30 mouse cellular contexts compared by ENCODE assay signal in genomic region chr5:100213901-100214300, GRCm38 (mm10). TPM values are rescaled to one million over a fixed set of nuclear protein-coding genes. Genes with fewer than 3 reads are reported as not detected.
DNase-seq lines count a peak whose midpoint lies in the region; ATAC-seq and TF ChIP-seq lines count a peak whose summit lies in the region.
"Had no signal": no experiment of that assay in that cellular context is flagged by ENCODE, and none has a peak within 500 bp of the region (broad histone marks: within the 10 kb centered on the region; RNA-seq: fewer than 3 reads in every experiment).

No protein-coding gene starts in this region.

- no peaks in the 10 kb centered on the region for H3K4me1 ChIP-seq in hindbrain, postnatal 0 days (ENCODE audit: insufficient read depth, low read length)
- no peaks in the 10 kb centered on the region for H3K4me1 ChIP-seq in hindbrain, embryonic 12.5 days
- peaks cover 3 to 12% of the 10 kb centered on the region in 2 experiments; a peak in 3 of 4 replicates for H3K4me1 ChIP-seq in ES-E14 (ENCODE audit: control insufficient read depth in 2 of 2, insufficient read depth in 2 of 2, low read length in 2 of 2, poor library complexity in 1 of 2)
- peaks cover 22% of the 10 kb centered on the region for H3K4me1 ChIP-seq in embryonic facial prominence, embryonic 10.5 days
- H3K4me1 ChIP-seq: hindbrain, embryonic 15.5 days had no signal

- no peak overlapping the region for H3K4me2 ChIP-seq in hindbrain, postnatal 0 days (ENCODE audit: low read depth, low read length)
- no peak overlapping the region for H3K4me2 ChIP-seq in hindbrain, embryonic 12.5 days (replicated peaks)
- H3K4me2 ChIP-seq: forebrain, embryonic 13.5 days; hindbrain, embryonic 15.5 days; intestine, embryonic 15.5 days had no signal

- peak; percentile 48; the same call in 1 of the 2 replicates for ATAC-seq in hindbrain, postnatal 0 days
- no peak for ATAC-seq in hindbrain, embryonic 12.5 days (ENCODE audit: low FRiP score)
- ATAC-seq: activated CD4-positive, CD25-positive, alpha-beta regulatory T cell, adult 4 months; CD4-positive, CD25-positive, alpha-beta regulatory T cell, adult 4 months; forebrain, embryonic 13.5 days; forebrain, embryonic 16.5 days; intestine, embryonic 15.5 days; Patski had no signal

- DNase-seq in hindbrain, postnatal 0 days (ENCODE audit: low spot score): no peak
- peak; percentile 76 for DNase-seq in ES-CJ7 (ENCODE audit: low read depth, low spot score)
- peak; percentile 40 for DNase-seq in ES-E14 (ENCODE audit: low read depth, low spot score)
- no peak for DNase-seq in gastrocnemius, postnatal 4 days (ENCODE audit: low spot score in 2 of 2)
- no peak for DNase-seq in embryonic facial prominence, embryonic 10.5 days (ENCODE audit: low spot score)
- DNase-seq: adrenal gland, adult 8-10 months; adrenal gland, postnatal 25 days; cerebellum, adult 11-12 months; cerebellum, adult 8-10 months; cerebellum, postnatal 10 days; cerebellum, postnatal 36 days; embryo, embryonic 11 days; gastrocnemius, adult 2 months; gastrocnemius, postnatal 14 days; heart, adult 2 months; heart, postnatal 14 days; heart, postnatal 4 days; kidney, adult 11 months had no signal

- H3K27me3 ChIP-seq in hindbrain, postnatal 0 days (ENCODE audit: insufficient read depth, low read length): no peaks in the 10 kb centered on the region
- no peaks in the 10 kb centered on the region for H3K27me3 ChIP-seq in hindbrain, embryonic 12.5 days
- no peaks in the 10 kb centered on the region for H3K27me3 ChIP-seq in embryonic facial prominence, embryonic 10.5 days (replicated peaks; ENCODE audit: low read depth, poor library complexity, severe bottlenecking)
- H3K27me3 ChIP-seq: forebrain, embryonic 13.5 days; hindbrain, embryonic 15.5 days; intestine, embryonic 15.5 days had no signal

- WGBS in hindbrain, postnatal 0 days: 44% methylated on average over 8 of the region's 8 CpGs
- 51% methylated on average over 8 of the region's 8 CpGs for WGBS in hindbrain, embryonic 12.5 days
- WGBS in embryonic facial prominence, embryonic 10.5 days: 78% methylated on average over 8 of the region's 8 CpGs

- no peaks in the 10 kb centered on the region for H3K36me3 ChIP-seq in hindbrain, postnatal 0 days (ENCODE audit: insufficient read depth, low read length)
- no peaks in the 10 kb centered on the region for H3K36me3 ChIP-seq in hindbrain, embryonic 12.5 days
- no peaks in the 10 kb centered on the region for H3K36me3 ChIP-seq in ES-E14 (ENCODE audit: control insufficient read depth, insufficient read depth, low read length, poor library complexity, severe bottlenecking)
- no peaks in the 10 kb centered on the region for H3K36me3 ChIP-seq in embryonic facial prominence, embryonic 10.5 days (replicated peaks)
- H3K36me3 ChIP-seq: forebrain, embryonic 10.5 days; G1E; heart, embryonic 12.5 days; hindbrain, embryonic 15.5 days; intestine, embryonic 15.5 days had no signal

- in situ Hi-C loops in ES-E14 (cut with MboI; ENCODE audit: low sequenced_read_pairs in 2 of 2, unreplicated experiment in 2 of 2): no loop called here

- H3K4me3 ChIP-seq in hindbrain, postnatal 0 days (ENCODE audit: low read length): no peak overlapping the region
- H3K4me3 ChIP-seq in hindbrain, embryonic 12.5 days: no peak overlapping the region
- no peak overlapping the region for H3K4me3 ChIP-seq in ES-E14 (ENCODE audit: insufficient read depth in 1 of 2, low read depth in 1 of 2, low read length in 2 of 2, poor library complexity in 1 of 2, severe bottlenecking in 1 of 2)
- H3K4me3 ChIP-seq in embryonic facial prominence, embryonic 10.5 days: no peak overlapping the region
- H3K4me3 ChIP-seq: forebrain, embryonic 10.5 days; forebrain, embryonic 13.5 days; gastrocnemius, adult 2 months; heart, adult 2 months; heart, embryonic 12.5 days; hindbrain, embryonic 15.5 days; intestine, embryonic 15.5 days had no signal

- H3K9ac ChIP-seq in hindbrain, postnatal 0 days (replicated peaks; ENCODE audit: low read length): no peak overlapping the region
- no peak overlapping the region for H3K9ac ChIP-seq in hindbrain, embryonic 12.5 days
- no peak overlapping the region for H3K9ac ChIP-seq in ES-E14 (ENCODE audit: insufficient read depth, low read depth, low read length, poor library complexity, severe bottlenecking)
- H3K9ac ChIP-seq: forebrain, embryonic 13.5 days; heart, embryonic 12.5 days; hindbrain, embryonic 15.5 days; intestine, embryonic 15.5 days had no signal

- no peak for TF ChIP-seq CTCF in hindbrain, postnatal 0 days (IDR thresholded peaks at IDR 0.05; ENCODE audit: low read depth)

- no peak overlapping the region for H3K27ac ChIP-seq in hindbrain, postnatal 0 days
- no peak overlapping the region for H3K27ac ChIP-seq in hindbrain, embryonic 12.5 days
- H3K27ac ChIP-seq in ES-E14 (ENCODE audit: insufficient read depth, low read depth, low read length, poor library complexity, severe bottlenecking): no peak overlapping the region; the same call in 1 of the 2 replicates
- no peak overlapping the region for H3K27ac ChIP-seq in embryonic facial prominence, embryonic 10.5 days (replicated peaks)
- H3K27ac ChIP-seq: forebrain, embryonic 10.5 days; forebrain, embryonic 13.5 days; gastrocnemius, adult 2 months; heart, adult 2 months; hindbrain, embryonic 15.5 days; intestine, embryonic 15.5 days had no signal

- no peaks in the 10 kb centered on the region for H3K9me3 ChIP-seq in hindbrain, postnatal 0 days (ENCODE audit: low read length)
- H3K9me3 ChIP-seq in hindbrain, embryonic 12.5 days (replicated peaks): no peaks in the 10 kb centered on the region
- no peaks in the 10 kb centered on the region for H3K9me3 ChIP-seq in ES-E14 (ENCODE audit: control insufficient read depth, insufficient read depth, low read depth, low read length)
- H3K9me3 ChIP-seq in embryonic facial prominence, embryonic 10.5 days: no peaks in the 10 kb centered on the region
- H3K9me3 ChIP-seq: forebrain, embryonic 10.5 days; forebrain, embryonic 13.5 days; heart, embryonic 12.5 days; hindbrain, embryonic 15.5 days; intestine, embryonic 15.5 days had no signal

TF ChIP-seq in ES-E14, 5 proteins besides CTCF, POLR2A, EP300 and RAD21:
- TF ChIP-seq CHD2 (IDR thresholded peaks at IDR 0.05; ENCODE audit: low read depth, low read length): 0 out of 2 replicates have a peak, but pooled peaks have one; percentile 18
- no peak for TF ChIP-seq ZNF384 (IDR thresholded peaks at IDR 0.05; ENCODE audit: low read depth, low read length)

RNA-seq across cellular contexts. Expression of gene Tmem150c, which starts 54.3 kb away (rescaled TPM):
- total RNA-seq in hindbrain, postnatal 0 days (2014; rRNA removed): 48.6 and 59.5 TPM in 2 replicates
- 32.7 and 33.5 TPM in 2 replicates for polyA plus RNA-seq in hindbrain, postnatal 0 days (2015; fragmentation: Nextera tagmentation; extraction: Ambion mirVana)
- polyA plus RNA-seq in hindbrain, embryonic 12.5 days (2016; fragmentation: Nextera tagmentation; extraction: Ambion mirVana): 8.2 and 9.9 TPM in 2 replicates
- total RNA-seq in ES-E14 (2012; rRNA removed): 0.22 and 0.74 TPM in 2 replicates
- 1 to 10 TPM; 5.1 to 5.7 TPM for total RNA-seq in gastrocnemius, postnatal 4 days (2021)
- polyA plus RNA-seq in embryonic facial prominence, embryonic 10.5 days (2016; fragmentation: Nextera tagmentation; extraction: Ambion mirVana): 1.3 and 1.7 TPM in 2 replicates
- polyA plus RNA-seq: activated CD4-positive, CD25-positive, alpha-beta regulatory T cell, adult 4 months; C2C12; CD4-positive, CD25-positive, alpha-beta regulatory T cell, adult 4 months; G1E; Patski had no signal

Comparison
In these comparisons a context has a peak if more than half of its experiments do, and no peak if none do; other contexts are left out.
1. DNase-seq: peak in ES-CJ7 (single experiment) and ES-E14 (single experiment); none in hindbrain, postnatal 0 days (single experiment), gastrocnemius, postnatal 4 days (0 of 2) and embryonic facial prominence, embryonic 10.5 days (single experiment).